Mouse (Mus musculus) midbrain, embryonic 14.5 days (tissue): ENCODE results near the gene Fndc3a. TPM values are rescaled to one million over a fixed set of nuclear protein-coding genes. Genes with fewer than 3 reads are reported as not detected.

Source experiments
- polyA plus RNA-seq: library from polyadenylated mRNA; unstranded; fragments of >200 nt; fragmentation: Nextera tagmentation; extraction: Ambion mirVana; gene quantifications from 2 replicates; pipeline ENCODE4 v1.2.1, GENCODE M21; 2014

Fndc3a gene
- polyA plus RNA-seq, 1 experiment from 2014 or later: 48.7 TPM

Other genes starting within 250 kb of the Fndc3a start
- not detected in 2 replicates for gene Gm9195, start 218.2 kb downstream of the Fndc3a start, polyA plus RNA-seq